Mouse (Mus musculus) midbrain, embryonic 11.5 days (tissue): ENCODE results near the gene Angptl1. TPM values are rescaled to one million over a fixed set of nuclear protein-coding genes. Genes with fewer than 3 reads are reported as not detected.

Experiments used
- ATAC-seq: fragments of 200-750 bp; cut with Nextera tagmentation; 2 replicates; pipeline ENCODE4 v1.8.0; 2017; ENCODE audit warnings: moderate TSS enrichment, moderate library complexity; ENCODE audit not compliant: low FRiP score
- DNase-seq: peaks from one replicate; pipeline ENCODE4 v3.0.0; 2015; ENCODE audit warnings: low spot score; ENCODE audit errors: missing footprints
- H3K27ac ChIP-seq: fragments of 300-500 bp; sonication (generic); 2 replicates; pipeline ENCODE4 v1.5.1; 2014; ENCODE audit warnings: low read depth, low read length
- H3K27me3 ChIP-seq: fragments of 300-500 bp; sonication (generic); 2 replicates; pipeline ENCODE4 v1.6.1; 2014; ENCODE audit warnings: mild to moderate bottlenecking, low read length, moderate library complexity, mixed read lengths; ENCODE audit not compliant: control insufficient read depth, insufficient read depth
- H3K36me3 ChIP-seq: fragments of 300-500 bp; sonication (generic); 2 replicates; pipeline ENCODE4 v1.6.1; 2014; ENCODE audit warnings: mild to moderate bottlenecking, low read length, moderate library complexity, mixed read lengths; ENCODE audit not compliant: control insufficient read depth, insufficient read depth
- H3K4me1 ChIP-seq: fragments of 300-500 bp; sonication (generic); 2 replicates; pipeline ENCODE4 v1.6.1; 2014; ENCODE audit warnings: low read length; ENCODE audit not compliant: control insufficient read depth, insufficient read depth
- H3K4me2 ChIP-seq: fragments of 300-500 bp; sonication (generic); 2 replicates; pipeline ENCODE4 v1.6.1; 2014; ENCODE audit warnings: mild to moderate bottlenecking, moderate library complexity
- H3K4me3 ChIP-seq: fragments of 300-500 bp; sonication (generic); 2 replicates; pipeline ENCODE4 v1.5.1; 2014; ENCODE audit warnings: low read depth, low read length
- H3K9ac ChIP-seq: fragments of 300-500 bp; sonication (generic); 2 replicates; pipeline ENCODE4 v1.6.1; 2014; ENCODE audit warnings: low read length
- H3K9me3 ChIP-seq: fragments of 300-500 bp; sonication (generic); 2 replicates; pipeline ENCODE4 v1.6.1; 2016; ENCODE audit warnings: low read length; ENCODE audit not compliant: control insufficient read depth
- WGBS: fragments of 180-500 bp; shearing (Covaris S2); extraction: QIAGEN DNeasy Blood & Tissue Kit; methylation state at CpG from one replicate; pipeline ENCODE4 v1.1.7; 2014; 5-methylcytosine and 5-hydroxymethylcytosine counted together
- polyA plus RNA-seq: library from polyadenylated mRNA; unstranded; fragments of >200 nt; fragmentation: Nextera tagmentation; extraction: Ambion mirVana; gene quantifications from 2 replicates; pipeline ENCODE4 v1.2.1, GENCODE M21; 2014

Gene Angptl1
- polyA plus RNA-seq, 1 experiment from 2014 or later = 1.6 TPM

DNA sequence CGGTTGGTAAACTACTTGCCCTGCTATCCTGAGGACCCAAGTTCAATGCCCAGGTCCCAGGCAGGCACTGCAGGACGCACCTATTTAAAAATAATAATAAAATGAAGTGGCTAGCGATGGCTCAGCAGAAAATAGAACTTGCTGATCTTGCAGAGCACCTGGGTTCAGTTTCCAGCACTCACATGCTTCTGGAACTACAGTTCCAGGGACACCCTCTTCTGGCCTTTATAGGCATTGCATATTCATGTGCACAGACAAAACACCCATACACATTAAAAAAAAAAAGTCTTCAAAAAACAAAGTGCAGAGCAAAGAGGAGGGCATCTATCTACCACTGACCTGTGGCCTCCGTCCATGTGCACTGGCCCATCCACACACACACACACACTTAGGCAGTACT is 53.2 kb downstream of the Angptl1 start:
- ATAC-seq = no peak
- WGBS = 94% methylated on average over 4 of the region's 4 CpGs

GRCm38 (mm10) chr1:156901689-156902088 is 63.3 kb downstream of the Angptl1 start:
- Histone ChIP-seq H3K27me3 (no peaks in the 10 kb centered on the region), H3K27ac (no peak overlapping the region), H3K36me3 (no peaks in the 10 kb centered on the region), H3K9ac (no peak overlapping the region), H3K9me3 (no peaks in the 10 kb centered on the region), H3K4me2 (no peak overlapping the region), H3K4me3 (no peak overlapping the region), H3K4me1 (no peaks in the 10 kb centered on the region)
- ATAC-seq = no peak
- 67% methylated on average over 6 of the region's 6 CpGs for WGBS
- DNase-seq = peak; percentile 82

More for the DNA sequence above, 53.2 kb downstream of the Angptl1 start:
- Histone ChIP-seq H3K9me3 (no peaks in the 10 kb centered on the region), H3K27me3 (no peaks in the 10 kb centered on the region), H3K4me3 (no peak overlapping the region), H3K4me1 (no peaks in the 10 kb centered on the region), H3K36me3 (no peaks in the 10 kb centered on the region), H3K9ac (no peak overlapping the region), H3K27ac (no peak overlapping the region), H3K4me2 (no peak overlapping the region)
- DNase-seq = no peak

DNA sequence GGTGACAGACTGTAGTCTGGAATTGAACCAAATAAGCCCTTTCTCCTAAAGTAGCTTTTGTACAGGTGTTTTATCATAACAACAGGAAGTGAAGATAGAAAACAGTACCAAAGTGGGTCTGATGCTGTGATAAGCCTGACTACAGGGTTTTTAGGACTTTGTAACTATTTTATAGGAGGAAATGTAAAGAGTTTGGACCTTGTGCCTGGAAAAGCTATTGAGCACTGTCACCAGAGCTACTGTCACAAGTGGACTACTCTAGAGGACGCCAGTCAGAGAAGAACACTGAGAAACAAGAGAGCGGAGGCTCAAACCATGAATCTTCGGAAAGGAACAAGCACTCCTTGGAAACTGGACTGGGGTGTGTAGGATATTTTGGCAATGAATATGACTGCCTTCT is 65.5 kb downstream of the Angptl1 start:
- Histone ChIP-seq H3K27ac (no peak overlapping the region), H3K36me3 (no peaks in the 10 kb centered on the region), H3K9me3 (no peaks in the 10 kb centered on the region), H3K4me1 (no peaks in the 10 kb centered on the region), H3K9ac (no peak overlapping the region), H3K27me3 (no peaks in the 10 kb centered on the region), H3K4me3 (no peak overlapping the region), H3K4me2 (no peak overlapping the region)
- 97% methylated on average over 3 of the region's 3 CpGs for WGBS
- no peak for ATAC-seq
- DNase-seq = no peak

- no peak overlapping the region for H3K27ac ChIP-seq
- no peak for ATAC-seq
- H3K9ac ChIP-seq = no peak overlapping the region
- no peaks in the 10 kb centered on the region for H3K36me3 ChIP-seq
- H3K9me3 ChIP-seq = no peaks in the 10 kb centered on the region
- no peaks in the 10 kb centered on the region for H3K4me1 ChIP-seq
- no peaks in the 10 kb centered on the region for H3K27me3 ChIP-seq
- 87% methylated on average over 2 of the region's 2 CpGs for WGBS
- H3K4me2 ChIP-seq = no peak overlapping the region
- no peak overlapping the region for H3K4me3 ChIP-seq
- DNase-seq = peak; percentile 61
Measured at GRCm38 (mm10) chr1:156905660-156906059, 67.3 kb downstream of the Angptl1 start.

DNA sequence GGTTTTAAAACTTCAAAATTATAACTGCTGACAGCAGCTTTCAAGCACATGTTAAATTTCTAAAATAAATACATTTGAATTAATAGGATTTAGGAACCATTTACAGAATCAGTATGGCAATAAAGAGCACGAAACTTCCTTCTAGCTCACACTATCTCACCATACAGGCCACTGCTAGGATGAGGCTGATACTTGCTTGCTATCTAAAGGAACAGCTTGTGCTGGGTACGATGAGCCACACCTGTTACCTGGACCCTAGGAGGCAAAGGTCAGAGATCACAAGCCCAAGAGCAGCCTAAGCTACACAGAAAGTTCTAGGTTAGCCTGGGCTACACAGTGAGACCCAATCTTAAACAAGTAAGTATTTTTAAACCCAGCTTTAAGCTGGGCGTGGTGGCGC is 70.9 kb downstream of the Angptl1 start:
- Histone ChIP-seq H3K36me3 (no peaks in the 10 kb centered on the region), H3K27ac (no peak overlapping the region), H3K4me2 (no peak overlapping the region), H3K9me3 (no peaks in the 10 kb centered on the region), H3K4me1 (no peaks in the 10 kb centered on the region), H3K9ac (no peak overlapping the region), H3K27me3 (no peaks in the 10 kb centered on the region), H3K4me3 (no peak overlapping the region)
- WGBS = 91% methylated on average over 4 of the region's 4 CpGs
- DNase-seq (no peak), ATAC-seq (no peak)

GRCm38 (mm10) chr1:156909866-156910265 is 71.5 kb downstream of the Angptl1 start:
- Histone ChIP-seq H3K36me3 (no peaks in the 10 kb centered on the region), H3K27ac (no peak overlapping the region), H3K9ac (no peak overlapping the region), H3K9me3 (no peaks in the 10 kb centered on the region), H3K4me1 (no peaks in the 10 kb centered on the region), H3K4me3 (no peak overlapping the region), H3K4me2 (no peak overlapping the region), H3K27me3 (no peaks in the 10 kb centered on the region)
- ATAC-seq = no peak
- no peak for DNase-seq

Other genes with a start within 250 kb of the Angptl1 start
- gene Tor3a, start 164.2 kb upstream of the Angptl1 start, polyA plus RNA-seq = 3.9 and 4.2 TPM in 2 replicates
- 21.5 and 22.7 TPM in 2 replicates for gene Fam20b, start 119.5 kb upstream of the Angptl1 start, polyA plus RNA-seq
- gene Ralgps2, start 101.1 kb downstream of the Angptl1 start, polyA plus RNA-seq = 85.1 and 91.9 TPM in 2 replicates